Mouse (Mus musculus) megakaryocyte progenitor cell, adult 5-6 weeks (primary cell): ENCODE results near the gene Iqcd. TPM values are rescaled to one million over a fixed set of nuclear protein-coding genes. Genes with fewer than 3 reads are reported as not detected.

Experiments
- ATAC-seq: replicated peaks from 2 replicates; pipeline ENCODE4 v1.8.0; 2016; ENCODE audit warnings: mild to moderate bottlenecking, moderate TSS enrichment, inconsistent platforms; ENCODE audit not compliant: poor library complexity
- total RNA-seq, 2 experiments: library from RNA; stranded (forward) in 1 of 2; stranded (reverse) in 1 of 2; fragments of 157-497, 149-512 nt in 1 of 2; fragments of 200-1000 nt in 1 of 2; gene quantifications; 2 replicates each; pipeline versions ENCODE4 v1.2.3 to v1.2.4; 2015 to 2017

Iqcd gene
- total RNA-seq, 2 experiments from 2014 or later, result 1.1 TPM; not detected in 1

DNA sequence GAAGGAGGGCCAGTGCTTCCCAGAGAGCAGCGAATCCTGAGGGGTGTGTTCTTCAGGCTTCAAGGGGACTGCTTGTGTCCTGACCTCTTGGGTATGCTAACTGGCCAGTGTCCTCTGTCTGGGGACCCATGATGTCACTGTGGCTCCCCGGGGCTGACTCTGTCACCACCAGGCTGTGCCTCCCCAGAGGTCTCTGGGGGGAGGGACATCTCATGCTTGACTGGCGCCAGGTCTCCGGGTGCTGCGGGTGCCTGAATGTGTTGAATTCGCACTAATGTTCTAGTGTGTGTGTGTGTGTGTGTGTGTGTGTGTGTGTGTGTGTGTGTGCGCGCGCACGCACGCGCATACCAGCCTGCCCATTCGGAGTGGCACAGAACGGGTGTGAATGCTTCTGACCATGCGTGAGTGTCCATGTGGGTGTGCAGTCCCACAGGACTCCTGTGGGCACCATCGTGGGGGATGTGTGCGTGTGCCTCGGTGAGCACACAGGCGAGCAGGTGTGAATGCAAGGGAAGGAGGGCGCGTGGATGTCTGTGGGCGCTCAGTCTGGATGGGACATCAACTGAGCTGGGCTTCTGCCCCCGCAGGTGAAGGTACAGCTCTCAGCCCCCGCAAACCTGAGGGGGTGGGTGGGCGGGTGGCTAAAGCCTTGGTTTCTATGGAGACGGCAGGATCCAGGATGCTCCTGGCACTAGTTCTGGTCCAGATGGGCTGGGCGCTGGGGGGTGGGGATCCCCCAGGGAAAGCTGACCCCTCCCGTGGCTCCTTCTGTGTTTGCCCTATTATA, 64.3 kb downstream of the Iqcd start:
- ATAC-seq, result no peak

GRCm38 (mm10) chr5:120653873-120654272, 65.1 kb downstream of the Iqcd start:
- no peak for ATAC-seq

DNA sequence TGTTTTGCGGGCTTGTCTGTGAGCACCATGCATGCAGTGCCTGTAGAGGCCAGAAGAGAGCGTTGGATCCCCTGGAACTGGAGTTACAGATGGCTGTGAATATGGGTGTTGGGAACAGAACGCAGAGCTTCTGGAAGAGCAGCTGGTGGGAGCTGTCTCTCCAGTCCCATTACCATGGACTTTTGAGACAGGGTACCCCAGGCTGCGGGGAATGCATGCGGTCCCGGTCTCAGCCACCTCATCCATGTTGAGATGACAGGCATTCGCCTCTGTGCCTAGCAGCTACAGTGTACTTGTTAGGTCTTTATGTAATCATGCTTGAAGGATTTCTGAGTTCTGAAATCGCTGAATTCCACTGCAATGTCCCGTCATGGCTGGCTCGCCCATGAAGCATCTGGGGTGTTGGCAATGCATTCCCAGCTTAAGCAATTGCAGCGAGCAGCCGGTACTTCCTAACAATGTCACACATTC, 67.5 kb downstream of the Iqcd start:
- ATAC-seq, result no peak

Other genes with a start within 250 kb of the Iqcd start
- gene Lhx5, start 157.3 kb upstream of the Iqcd start, total RNA-seq (2015), result not detected in 2 replicates
- gene Lhx5, start 157.3 kb upstream of the Iqcd start, total RNA-seq (2017), result not detected in 2 replicates
- gene Sdsl, start 116.2 kb upstream of the Iqcd start, total RNA-seq (2015), result 1.6 and 7.1 TPM in 2 replicates
- gene Sdsl, start 116.2 kb upstream of the Iqcd start, total RNA-seq (2017), result 3.2 and 9.0 TPM in 2 replicates
- not detected in 2 replicates for gene Sds, start 112.5 kb upstream of the Iqcd start, total RNA-seq (2015)
- not detected in 2 replicates for gene Sds, start 112.5 kb upstream of the Iqcd start, total RNA-seq (2017)
- gene Plbd2, start 85.4 kb upstream of the Iqcd start, total RNA-seq (2015), result 8.3 and 9.8 TPM in 2 replicates
- 6.9 and 8.7 TPM in 2 replicates for gene Plbd2, start 85.4 kb upstream of the Iqcd start, total RNA-seq (2017)
- 21.1 and 23.5 TPM in 2 replicates for gene Slc8b1, start 77.8 kb upstream of the Iqcd start, total RNA-seq (2015)
- gene Slc8b1, start 77.8 kb upstream of the Iqcd start, total RNA-seq (2017), result 31.8 and 32.5 TPM in 2 replicates
- 37.0 and 38.8 TPM in 2 replicates for gene Tpcn1, start 343 bp upstream of the Iqcd start, total RNA-seq (2015)
- 15.7 and 17.7 TPM in 2 replicates for gene Tpcn1, start 343 bp upstream of the Iqcd start, total RNA-seq (2017)
- 2.0 and 2.3 TPM in 2 replicates for gene Rita1, start 23.6 kb downstream of the Iqcd start, total RNA-seq (2015)
- 4.7 and 5.8 TPM in 2 replicates for gene Rita1, start 23.6 kb downstream of the Iqcd start, total RNA-seq (2017)
- 11.8 and 13.3 TPM in 2 replicates for gene Ddx54, start 23.7 kb downstream of the Iqcd start, total RNA-seq (2015)
- gene Ddx54, start 23.7 kb downstream of the Iqcd start, total RNA-seq (2017), result 34.9 and 35.8 TPM in 2 replicates
- gene Cfap73, start 45.2 kb downstream of the Iqcd start, total RNA-seq (2015), result not detected in 2 replicates
- gene Cfap73, start 45.2 kb downstream of the Iqcd start, total RNA-seq (2017), result not detected in 2 replicates
- gene Rasal1, start 59.8 kb downstream of the Iqcd start, total RNA-seq (2015), result 0.10 and 0.67 TPM in 2 replicates
- gene Rasal1, start 59.8 kb downstream of the Iqcd start, total RNA-seq (2017), result 0.12 and 2.0 TPM in 2 replicates
- 0.10 TPM in 1 of 2 replicates, not detected in the other for gene Dtx1, start 122.9 kb downstream of the Iqcd start, total RNA-seq (2015)
- not detected in 2 replicates for gene Dtx1, start 122.9 kb downstream of the Iqcd start, total RNA-seq (2017)
- gene Oas2, start 160.8 kb downstream of the Iqcd start, total RNA-seq (2015), result 1.6 and 2.9 TPM in 2 replicates
- gene Oas2, start 160.8 kb downstream of the Iqcd start, total RNA-seq (2017), result 0.12 and 0.30 TPM in 2 replicates
- 1.1 and 1.5 TPM in 2 replicates for gene Oas3, start 188.6 kb downstream of the Iqcd start, total RNA-seq (2015)
- 1.1 and 1.3 TPM in 2 replicates for gene Oas3, start 188.6 kb downstream of the Iqcd start, total RNA-seq (2017)
- not detected in 2 replicates for gene Oas1e, start 206.5 kb downstream of the Iqcd start, total RNA-seq (2015)
- not detected in 2 replicates for gene Oas1e, start 206.5 kb downstream of the Iqcd start, total RNA-seq (2017)
- 0.83 and 1.6 TPM in 2 replicates for gene Oas1c, start 223.5 kb downstream of the Iqcd start, total RNA-seq (2015)
- 2.4 and 6.3 TPM in 2 replicates for gene Oas1c, start 223.5 kb downstream of the Iqcd start, total RNA-seq (2017)